Mouse (Mus musculus): ENCODE data around the gene Polr2a. TPM values are rescaled to one million over a fixed set of nuclear protein-coding genes. Genes with fewer than 3 reads are reported as not detected.
A peak's percentile ranks its signal among the peaks of the same experiment; 100 is the strongest.

Polr2a gene
- 10.9 and 18.3 TPM in 2 replicates for polyA plus RNA-seq (2015; fragmentation: Nextera tagmentation; extraction: Ambion mirVana)

DNA sequence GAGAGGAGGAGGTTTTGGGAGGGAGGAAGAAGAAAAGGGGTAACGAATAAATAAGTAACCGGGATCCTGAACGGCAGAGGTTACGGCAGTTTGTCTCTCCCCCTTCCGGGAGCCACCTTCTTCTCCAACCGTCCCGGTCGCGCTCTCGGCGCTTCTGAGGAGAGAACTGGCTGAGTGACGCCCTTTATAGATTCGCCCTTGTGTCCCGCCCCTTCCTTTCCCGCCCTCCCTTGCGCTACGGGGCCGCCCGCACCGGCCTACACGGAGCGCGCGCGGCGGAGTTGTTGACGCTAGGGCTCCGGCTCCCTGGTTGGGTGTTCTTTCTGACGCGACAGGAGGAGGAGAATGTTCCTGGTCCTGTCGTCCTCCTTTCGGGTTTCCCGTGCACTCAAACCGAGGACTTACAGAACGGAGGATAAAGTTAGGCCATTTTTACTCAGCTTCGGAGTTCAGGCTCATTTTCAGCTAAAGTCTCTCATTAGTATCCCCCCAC is at the start of gene Polr2a:
Polr2a (minus strand) TSS at position 160 of the 493 bp plus-strand sequence.
- under 1% methylated on average over 31 of the region's 36 CpGs for WGBS
- peak within 1 kb of the TSS; percentile 77 for H3K4me2 ChIP-seq
- ATAC-seq (replicated peaks; ENCODE audit: insufficient number of reproducible peaks, insufficient read depth, low FRiP score, low read depth): peak; percentile 95
- H3K27me3 ChIP-seq: no peaks in the 10 kb centered on the region
- no peaks in the 10 kb centered on the region for H3K9me3 ChIP-seq (replicated peaks)
- peak within 1 kb of the TSS; percentile 96 for H3K27ac ChIP-seq
- H3K9ac ChIP-seq: peak within 1 kb of the TSS; percentile 64
- H3K36me3 ChIP-seq: no peaks in the 10 kb centered on the region
- peak within 1 kb of the TSS; percentile 58 for H3K4me3 ChIP-seq
- H3K4me1 ChIP-seq (replicated peaks): peaks cover 43% of the 10 kb centered on the region

GRCm38 (mm10) chr11:69807641-69808040 is 49.2 kb upstream of the Polr2a start:
- Histone ChIP-seq H3K4me3 (no peak overlapping the region), H3K9me3 (replicated peaks) (no peaks in the 10 kb centered on the region), H3K4me2 (no peak overlapping the region), H3K27ac (no peak overlapping the region), H3K4me1 (replicated peaks) (peaks cover 25% of the 10 kb centered on the region), H3K9ac (no peak overlapping the region), H3K36me3 (no peaks in the 10 kb centered on the region), H3K27me3 (peaks cover 19% of the 10 kb centered on the region)
- 75% methylated on average over 2 of the region's 2 CpGs for WGBS
- ATAC-seq (replicated peaks; ENCODE audit: insufficient number of reproducible peaks, insufficient read depth, low FRiP score, low read depth): no peak

GRCm38 (mm10) chr11:69806378-69806777 is 47.9 kb upstream of the Polr2a start:
- 73% methylated on average over 4 of the region's 4 CpGs for WGBS
- no peak overlapping the region for H3K9ac ChIP-seq
- ATAC-seq (replicated peaks; ENCODE audit: insufficient number of reproducible peaks, insufficient read depth, low FRiP score, low read depth): no peak
- peaks cover 38% of the 10 kb centered on the region for H3K4me1 ChIP-seq (replicated peaks)
- H3K36me3 ChIP-seq: no peaks in the 10 kb centered on the region
- no peaks in the 10 kb centered on the region for H3K9me3 ChIP-seq (replicated peaks)
- no peak overlapping the region for H3K4me2 ChIP-seq
- H3K4me3 ChIP-seq: no peak overlapping the region
- H3K27ac ChIP-seq: no peak overlapping the region
- peaks cover 24% of the 10 kb centered on the region for H3K27me3 ChIP-seq

- H3K27me3 ChIP-seq: peaks cover 25% of the 10 kb centered on the region
- no peaks in the 10 kb centered on the region for H3K9me3 ChIP-seq (replicated peaks)
- peak within 1 kb of the TSS; percentile 62 for H3K4me3 ChIP-seq
- H3K9ac ChIP-seq: peak within 1 kb of the TSS; percentile 62; the same call in 1 of the 2 replicates
- H3K36me3 ChIP-seq: no peaks in the 10 kb centered on the region
- peak within 1 kb of the TSS; percentile 97 for H3K4me2 ChIP-seq
- peaks cover 49% of the 10 kb centered on the region for H3K4me1 ChIP-seq (replicated peaks)
- 13% methylated on average over 29 of the region's 29 CpGs for WGBS
- ATAC-seq (replicated peaks; ENCODE audit: insufficient number of reproducible peaks, insufficient read depth, low FRiP score, low read depth): no peak
- no peak within 1 kb of the TSS for H3K27ac ChIP-seq
Measured at GRCm38 (mm10) chr11:69804972-69805909, 46.8 kb upstream of the Polr2a start, which contains the start of gene Tmem102. Tmem102 (minus strand) TSS chr11:69805624.

DNA sequence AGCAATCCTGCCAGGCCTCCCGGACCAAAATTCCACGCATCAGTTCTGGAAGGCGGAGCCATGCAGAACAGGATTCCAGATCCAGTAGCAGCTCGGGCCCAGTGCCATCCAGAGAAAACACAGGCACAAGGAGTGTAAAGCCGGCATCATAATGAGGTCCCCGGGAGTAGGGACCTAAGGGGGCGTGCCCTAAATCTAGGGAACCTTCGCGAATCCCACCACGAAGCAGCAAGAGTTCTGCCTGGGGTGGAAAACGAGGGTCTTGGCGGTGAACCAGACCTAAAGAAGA is 46.2 kb upstream of the Polr2a start:
- Histone ChIP-seq H3K4me1 (replicated peaks) (peaks cover 55% of the 10 kb centered on the region), H3K4me3 (peak overlapping the region; percentile 62), H3K4me2 (peak overlapping the region; percentile 97), H3K27me3 (peaks cover 27% of the 10 kb centered on the region), H3K9ac (peak overlapping the region; percentile 62; the same call in 1 of the 2 replicates), H3K9me3 (replicated peaks) (no peaks in the 10 kb centered on the region), H3K36me3 (no peaks in the 10 kb centered on the region), H3K27ac (no peak overlapping the region)
- WGBS: 12% methylated on average over 12 of the region's 12 CpGs
- no peak for ATAC-seq (replicated peaks; ENCODE audit: insufficient number of reproducible peaks, insufficient read depth, low FRiP score, low read depth)

- no peak overlapping the region for H3K27ac ChIP-seq
Measured at GRCm38 (mm10) chr11:69803786-69804651, 45.6 kb upstream of the Polr2a start.

DNA sequence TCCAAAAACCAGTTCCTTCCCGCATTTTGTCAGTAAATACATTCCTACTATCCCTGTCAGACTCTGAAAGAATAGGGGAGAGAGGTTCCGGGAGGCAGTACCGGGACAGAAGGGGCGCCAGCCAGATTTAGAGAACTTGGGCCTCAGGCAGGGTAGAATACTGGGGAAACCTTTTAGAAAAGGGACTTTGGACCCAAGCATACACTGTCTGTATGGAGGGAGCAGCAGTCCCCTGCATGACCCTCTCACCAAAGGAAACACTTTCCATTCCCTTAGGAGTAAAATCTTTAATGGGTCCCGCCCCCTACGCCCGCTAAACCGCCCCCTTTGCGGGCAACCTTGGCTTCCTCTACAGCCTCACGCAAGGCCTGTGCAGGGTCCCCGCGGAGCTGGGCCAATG is 44.9 kb upstream of the Polr2a start:
- Histone ChIP-seq H3K9me3 (replicated peaks) (no peaks in the 10 kb centered on the region), H3K4me1 (replicated peaks) (peaks cover 63% of the 10 kb centered on the region), H3K27ac (no peak overlapping the region), H3K4me3 (peak overlapping the region; percentile 62), H3K4me2 (peak overlapping the region; percentile 97), H3K9ac (peak overlapping the region; percentile 62), H3K36me3 (no peaks in the 10 kb centered on the region), H3K27me3 (peaks cover 27% of the 10 kb centered on the region)
- WGBS: 1% methylated on average over 12 of the region's 12 CpGs
- ATAC-seq (replicated peaks; ENCODE audit: insufficient number of reproducible peaks, insufficient read depth, low FRiP score, low read depth): no peak

More at GRCm38 (mm10) chr11:69803786-69804651, 45.6 kb upstream of the Polr2a start:
- Histone ChIP-seq H3K4me2 (peak overlapping the region; percentile 97), H3K36me3 (no peaks in the 10 kb centered on the region), H3K27me3 (peaks cover 27% of the 10 kb centered on the region), H3K9me3 (replicated peaks) (no peaks in the 10 kb centered on the region), H3K4me1 (replicated peaks) (peaks cover 60% of the 10 kb centered on the region), H3K4me3 (peak overlapping the region; percentile 62), H3K9ac (peak overlapping the region; percentile 62)
- under 1% methylated on average over 60 of the region's 60 CpGs for WGBS
- ATAC-seq (replicated peaks; ENCODE audit: insufficient number of reproducible peaks, insufficient read depth, low FRiP score, low read depth): peak; percentile 63

DNA sequence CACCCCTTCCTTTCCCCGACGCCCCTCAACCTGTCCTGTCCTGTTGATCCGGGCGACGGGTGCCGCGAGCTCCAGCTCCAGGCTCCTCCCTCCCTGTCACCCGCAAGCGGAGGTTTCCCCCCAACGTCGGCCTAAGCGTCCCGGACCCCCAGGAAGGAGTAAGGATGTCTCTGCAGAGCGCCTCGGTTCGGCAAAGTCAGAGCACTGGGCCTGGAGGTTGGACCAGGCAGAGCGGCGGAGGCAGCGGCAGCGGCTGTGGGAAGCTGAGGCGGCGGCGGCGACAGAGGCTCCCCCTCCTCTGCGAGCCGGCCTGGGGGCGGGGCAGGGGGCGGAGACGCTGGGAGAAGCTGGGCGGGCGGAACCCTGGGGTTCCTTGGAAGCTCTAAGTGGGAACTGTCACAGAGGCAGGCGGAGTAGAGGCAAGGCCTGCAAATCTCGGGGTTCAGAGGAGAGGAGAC is 44.2 kb upstream of the Polr2a start:
- Histone ChIP-seq H3K27ac (peak overlapping the region; percentile 53), H3K4me1 (replicated peaks) (peaks cover 63% of the 10 kb centered on the region)

DNA sequence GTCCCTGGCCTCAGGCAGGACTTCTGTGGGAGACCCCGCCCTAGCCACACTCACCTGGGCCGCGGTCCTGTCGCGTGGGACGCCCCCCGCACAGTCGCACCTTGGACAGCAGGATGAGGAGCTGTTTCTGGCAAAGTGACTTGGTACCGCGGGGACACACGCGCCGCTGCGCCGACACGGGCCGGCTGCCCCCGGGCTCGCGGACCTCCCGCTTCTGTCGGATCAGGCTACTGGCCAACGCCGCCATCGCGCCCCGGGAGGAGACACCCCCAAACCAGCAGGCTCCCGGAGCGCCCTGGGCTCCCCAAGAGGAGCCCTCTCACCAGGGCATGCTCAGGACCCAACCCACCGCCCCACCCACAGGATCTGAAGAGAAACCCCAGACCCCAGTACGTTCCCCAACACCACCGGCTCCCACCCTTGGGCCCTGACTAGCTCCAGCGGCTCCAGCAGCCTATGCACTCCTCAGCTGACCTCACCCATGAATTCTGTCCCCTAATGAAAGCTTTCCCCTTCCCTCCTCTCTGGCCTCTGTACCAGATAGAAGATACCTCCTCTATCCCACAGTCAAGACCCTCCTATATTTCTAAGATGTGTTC is 43.0 kb upstream of the Polr2a start, which contains the start of gene Fgf11:
Fgf11 (minus strand) TSS at position 479 of the 599 bp plus-strand sequence.
- Histone ChIP-seq H3K27me3 (peaks cover 25% of the 10 kb centered on the region), H3K4me2 (peak within 1 kb of the TSS; percentile 97), H3K27ac (peak within 1 kb of the TSS; percentile 72), H3K36me3 (no peaks in the 10 kb centered on the region), H3K4me3 (peak within 1 kb of the TSS; percentile 62), H3K9me3 (replicated peaks) (no peaks in the 10 kb centered on the region), H3K4me1 (replicated peaks) (peaks cover 63% of the 10 kb centered on the region), H3K9ac (peak within 1 kb of the TSS; percentile 62)
- no peak for ATAC-seq (replicated peaks; ENCODE audit: insufficient number of reproducible peaks, insufficient read depth, low FRiP score, low read depth)
- WGBS: 2% methylated on average over 33 of the region's 33 CpGs

More for the DNA sequence above, 44.2 kb upstream of the Polr2a start:
- under 1% methylated on average over 32 of the region's 33 CpGs for WGBS
- H3K4me3 ChIP-seq: peak overlapping the region; percentile 62
- peak overlapping the region; percentile 62 for H3K9ac ChIP-seq
- H3K27me3 ChIP-seq: peaks cover 30% of the 10 kb centered on the region
- peak; percentile 39 for ATAC-seq (replicated peaks; ENCODE audit: insufficient number of reproducible peaks, insufficient read depth, low FRiP score, low read depth)
- H3K9me3 ChIP-seq (replicated peaks): no peaks in the 10 kb centered on the region
- H3K4me2 ChIP-seq: peak overlapping the region; percentile 97
- no peaks in the 10 kb centered on the region for H3K36me3 ChIP-seq

- peak; percentile 29 for ATAC-seq (replicated peaks; ENCODE audit: insufficient number of reproducible peaks, insufficient read depth, low FRiP score, low read depth)
- Histone ChIP-seq H3K9ac (peak overlapping the region; percentile 57), H3K4me3 (peak overlapping the region; percentile 62), H3K27ac (peak overlapping the region; percentile 72), H3K27me3 (peaks cover 25% of the 10 kb centered on the region), H3K36me3 (no peaks in the 10 kb centered on the region), H3K9me3 (replicated peaks) (no peaks in the 10 kb centered on the region), H3K4me2 (peak overlapping the region; percentile 97), H3K4me1 (replicated peaks) (peaks cover 70% of the 10 kb centered on the region)
- WGBS: under 1% methylated on average over 36 of the region's 36 CpGs
Measured at GRCm38 (mm10) chr11:69800392-69801197, 42.2 kb upstream of the Polr2a start.

Measured in heart, embryonic 15.5 days (tissue).